Mouse (Mus musculus): ENCODE results near the gene Dbh.

Gene Dbh

DNA sequence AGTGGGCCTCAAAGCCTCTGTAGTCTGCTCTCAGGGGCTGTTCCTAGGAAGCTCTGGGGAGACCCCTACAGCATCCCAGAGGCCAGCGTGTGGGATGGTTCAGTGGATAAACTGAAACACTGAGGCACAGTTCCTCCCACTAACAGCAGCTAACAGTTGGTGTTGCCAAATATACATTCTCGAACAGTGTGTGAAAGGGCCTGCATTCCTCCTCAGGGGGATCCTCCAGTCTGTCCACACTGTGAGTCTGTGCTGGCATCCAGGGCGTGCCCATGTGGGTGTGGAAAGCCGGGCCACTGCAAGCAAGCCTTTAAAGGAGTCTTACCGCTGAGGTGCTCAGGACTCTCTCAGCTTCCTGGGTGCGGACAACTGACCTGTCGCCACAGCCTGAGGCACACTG, 61.5 kb downstream of the Dbh start:
- no peak for DNase-seq

DNA sequence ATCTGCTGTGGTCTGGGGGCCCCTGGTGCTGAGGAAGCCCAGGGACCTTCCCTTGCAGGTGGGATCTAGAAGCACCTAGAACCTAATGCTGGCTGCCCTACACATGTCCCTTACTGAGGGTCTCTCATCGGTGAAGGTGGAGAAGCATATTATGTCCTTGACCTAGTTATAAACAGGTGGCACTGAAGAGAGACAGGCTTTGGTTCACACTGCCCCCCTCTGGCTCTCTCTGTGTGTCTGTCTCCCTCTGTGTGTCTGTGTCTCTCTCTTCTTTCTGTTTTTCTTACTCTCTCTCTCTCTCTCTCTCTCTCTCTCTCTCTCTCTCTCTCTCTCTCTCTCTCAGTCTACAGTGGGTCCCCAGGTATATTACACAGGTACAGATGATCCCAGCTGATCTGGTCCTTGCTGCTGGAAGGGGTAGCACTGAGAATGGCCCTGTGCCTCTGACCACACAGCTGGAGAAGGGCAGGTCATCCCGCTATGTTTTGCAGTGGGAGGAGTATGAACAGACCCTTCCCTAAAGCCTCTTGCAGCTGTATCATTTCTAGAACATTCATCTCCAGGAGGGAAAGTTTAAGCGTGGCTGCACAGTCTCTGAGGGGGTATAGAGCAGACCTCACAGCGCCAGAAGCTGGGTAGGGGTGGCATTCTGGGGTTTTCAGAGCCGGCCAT, 63.9 kb downstream of the Dbh start:
- DNase-seq: no peak

DNA sequence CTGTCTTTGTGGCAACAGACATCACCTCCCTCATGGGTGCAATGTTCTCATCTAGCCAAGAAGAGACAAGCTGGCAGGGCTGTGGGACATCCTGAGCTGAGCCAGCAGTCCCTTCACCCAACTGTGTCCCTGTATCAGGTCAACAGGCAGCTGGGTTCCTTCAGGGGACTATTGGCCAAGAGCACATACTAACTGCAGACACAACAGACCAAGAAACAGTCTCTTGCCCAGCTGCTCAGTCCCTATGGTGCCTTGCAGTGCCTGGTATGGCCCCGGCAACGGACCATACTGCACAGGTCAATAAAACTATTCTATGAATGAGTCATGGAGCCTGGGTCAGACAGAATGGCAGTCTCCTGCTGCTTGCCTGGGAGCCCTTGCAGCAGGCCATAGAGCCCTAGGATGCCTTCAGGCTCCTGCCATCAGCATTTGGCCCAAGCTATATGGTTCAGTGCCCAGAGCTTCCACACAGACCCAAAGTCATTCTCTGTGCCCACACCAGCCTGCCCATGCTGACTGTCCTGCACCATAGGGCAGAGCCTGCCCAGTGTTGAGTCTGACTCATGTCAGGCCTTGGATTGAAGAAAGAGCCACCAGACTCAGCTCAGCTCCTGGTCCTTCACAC, 64.6 kb downstream of the Dbh start:
- peak; percentile 27 to 76 for DNase-seq

DNA sequence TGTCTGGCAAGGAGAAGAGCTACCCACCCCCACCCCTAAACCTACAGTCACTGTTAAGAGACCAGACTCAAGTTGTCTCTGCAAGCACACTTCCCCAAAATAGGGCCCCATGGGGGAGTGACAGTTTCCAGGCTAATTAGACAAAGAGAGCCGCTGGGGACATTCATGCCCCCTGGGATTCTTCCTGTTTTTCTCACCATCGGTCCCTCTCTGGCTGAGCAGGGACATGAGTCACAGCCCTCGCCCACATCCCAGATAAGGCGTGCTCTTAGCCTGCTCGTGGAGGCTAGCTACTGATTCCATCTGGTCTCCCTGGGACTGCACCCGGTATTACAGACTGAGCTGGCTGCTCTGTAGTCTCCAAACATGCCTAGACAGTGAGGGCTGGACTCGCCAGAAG, 67.3 kb downstream of the Dbh start:
- DNase-seq: peak; percentile 45 to 62
